Mouse (Mus musculus): Measurements from ENCODE around the gene Etfdh. TPM values are rescaled to one million over a fixed set of nuclear protein-coding genes. Genes with fewer than 3 reads are reported as not detected.

Etfdh gene
- polyA plus RNA-seq, 1 experiment from 2014 or later, result 56.7 TPM

- Histone ChIP-seq H3K9me3 (no peaks in the 10 kb centered on the region), H3K27ac (no peak overlapping the region), H3K36me3 (peaks cover 15% of the 10 kb centered on the region), H3K9ac (peak overlapping the region; percentile 60; the same call in 1 of the 2 replicates), H3K27me3 (no peaks in the 10 kb centered on the region), H3K4me1 (no peaks in the 10 kb centered on the region), H3K4me3 (peak overlapping the region; percentile 73), H3K4me2 (replicated peaks) (peak overlapping the region; percentile 87)
- WGBS, result 36% methylated on average over 10 of the region's 10 CpGs
- no peak for ATAC-seq (ENCODE audit: insufficient number of reproducible peaks, insufficient read depth, low FRiP score, low TSS enrichment)
These were observed 1.7 kb downstream of the Etfdh start for GRCm38 (mm10) chr3:79627484-79628181.

DNA sequence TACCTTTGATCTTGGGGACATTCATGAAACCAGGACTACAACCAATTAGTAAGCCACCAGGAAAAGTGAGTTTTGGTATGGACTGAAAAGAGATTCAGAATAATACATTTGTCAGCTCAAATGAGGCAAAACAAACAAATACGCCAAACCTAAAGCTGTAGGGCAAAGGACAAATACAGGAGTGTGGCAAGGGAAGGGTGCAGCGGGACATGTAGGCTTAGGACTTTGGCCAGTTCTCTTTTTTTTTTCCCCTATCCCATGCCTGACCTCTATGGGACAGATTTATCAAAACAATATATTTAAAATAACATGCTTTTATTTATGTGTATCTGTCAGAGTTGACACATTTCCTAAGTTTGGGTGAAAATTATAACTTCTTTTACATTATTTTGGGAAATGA lies 19.4 kb downstream of the Etfdh start:
- Histone ChIP-seq H3K4me3 (no peak overlapping the region), H3K36me3 (peaks cover 41% of the 10 kb centered on the region), H3K4me2 (replicated peaks) (no peak overlapping the region), H3K27ac (no peak overlapping the region), H3K9me3 (0 out of 2 replicates have a peak, but pooled peaks cover 5% of the 10 kb centered on the region), H3K27me3 (no peaks in the 10 kb centered on the region), H3K4me1 (no peaks in the 10 kb centered on the region), H3K9ac (no peak overlapping the region)
- 92% methylated on average over 2 of the region's 2 CpGs for WGBS
- ATAC-seq (ENCODE audit: insufficient number of reproducible peaks, insufficient read depth, low FRiP score, low TSS enrichment), result no peak

GRCm38 (mm10) chr3:79595468-79595867 lies 33.8 kb downstream of the Etfdh start:
- ATAC-seq (ENCODE audit: insufficient number of reproducible peaks, insufficient read depth, low FRiP score, low TSS enrichment), result no peak
- Histone ChIP-seq H3K27me3 (no peaks in the 10 kb centered on the region), H3K9me3 (no peaks in the 10 kb centered on the region), H3K4me1 (peaks cover 8% of the 10 kb centered on the region), H3K4me3 (no peak overlapping the region), H3K4me2 (replicated peaks) (no peak overlapping the region), H3K9ac (no peak overlapping the region), H3K27ac (no peak overlapping the region), H3K36me3 (peaks cover 52% of the 10 kb centered on the region)
- WGBS, result 94% methylated on average over 7 of the region's 7 CpGs

DNA sequence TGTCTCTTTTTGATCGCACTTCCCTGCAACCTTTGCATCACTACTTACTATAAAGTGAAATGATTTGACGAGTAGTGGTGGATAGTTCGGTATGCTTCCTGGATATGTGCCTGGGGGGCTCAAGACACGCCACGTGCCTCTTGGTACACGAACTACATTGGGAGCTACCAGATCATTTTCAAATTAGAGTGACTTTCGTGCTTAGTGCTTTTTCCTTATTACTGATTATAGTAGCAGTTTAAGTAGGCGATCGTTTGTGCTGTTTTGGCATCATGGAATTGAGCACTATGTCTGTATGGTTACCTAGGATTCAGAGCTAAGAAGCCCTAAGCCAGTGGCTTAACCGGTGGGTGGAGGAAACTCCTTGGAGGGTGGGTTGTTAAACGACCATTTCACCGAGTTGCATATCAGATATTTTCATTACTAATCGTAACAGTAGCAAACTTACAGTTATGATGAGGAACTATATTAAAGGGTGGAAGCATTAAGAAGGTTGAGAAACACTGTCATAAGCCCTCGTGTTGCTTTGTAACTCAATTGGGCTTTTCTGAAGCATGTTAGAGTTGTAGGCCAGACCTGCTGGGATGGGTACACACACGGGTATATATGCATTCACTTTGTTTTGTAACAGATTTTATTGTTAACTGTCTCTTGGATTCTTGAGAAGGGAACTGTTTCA lies 37.4 kb downstream of the Etfdh start:
- peak overlapping the region; percentile 94 for H3K9ac ChIP-seq
- WGBS, result 7% methylated on average over 15 of the region's 15 CpGs
- H3K36me3 ChIP-seq, result peaks cover 24% of the 10 kb centered on the region
- H3K4me3 ChIP-seq, result peak overlapping the region; percentile 85
- H3K4me1 ChIP-seq, result peaks cover 8% of the 10 kb centered on the region
- H3K27me3 ChIP-seq, result no peaks in the 10 kb centered on the region
- ATAC-seq (ENCODE audit: insufficient number of reproducible peaks, insufficient read depth, low FRiP score, low TSS enrichment), result no peak
- H3K27ac ChIP-seq, result peak overlapping the region; percentile 87; the same call in 1 of the 2 replicates
- peak overlapping the region; percentile 68 for H3K4me2 ChIP-seq (replicated peaks)
- no peaks in the 10 kb centered on the region for H3K9me3 ChIP-seq

DNA sequence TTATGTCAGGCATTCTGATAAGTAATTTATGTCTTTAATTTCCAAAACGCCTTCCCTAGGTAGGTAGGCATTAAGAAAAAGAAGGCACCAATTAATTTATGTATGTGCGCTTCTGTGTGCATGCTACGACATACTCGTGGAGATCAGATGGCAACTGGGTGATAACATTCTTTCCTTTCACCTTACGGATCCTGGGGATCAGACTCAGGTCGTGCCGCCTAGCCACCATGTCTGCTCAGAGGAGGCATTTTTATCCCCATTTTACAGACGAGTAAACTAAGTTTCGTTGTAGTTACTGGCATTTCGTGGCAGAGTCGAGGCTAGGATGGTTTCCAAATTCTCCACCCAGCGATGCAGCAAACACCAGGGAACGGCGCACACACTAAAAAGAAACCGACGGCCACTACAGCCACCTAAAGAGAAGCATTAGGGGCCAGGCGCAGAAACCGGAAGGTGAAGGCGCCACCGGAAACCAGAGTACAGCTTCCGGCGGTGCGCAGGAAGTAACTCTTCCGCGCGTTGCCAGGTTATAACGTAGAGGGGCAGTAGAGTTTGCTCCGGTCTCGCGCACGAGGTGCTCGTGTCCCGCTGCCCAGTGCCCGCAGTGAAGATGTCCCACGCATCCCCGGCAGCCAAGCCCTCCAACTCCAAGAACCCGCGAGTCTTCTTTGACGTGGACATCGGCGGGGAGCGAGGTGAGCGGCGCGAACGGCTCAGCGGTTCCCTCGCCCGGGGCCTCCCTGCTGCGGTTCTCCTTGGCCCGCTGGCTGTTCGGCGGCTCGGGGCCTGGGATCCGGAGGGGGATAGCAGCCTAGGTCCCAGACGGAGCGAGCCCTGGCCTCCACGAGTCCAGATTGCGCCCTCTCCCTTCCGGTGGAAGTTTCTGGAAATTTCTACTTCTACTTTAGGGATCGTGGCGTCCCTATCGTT lies 38.2 kb downstream of the Etfdh start, which contains the start of gene Ppid:
TSS of gene Ppid (plus strand) at position 480 of the 930 bp plus-strand sequence.
- Histone ChIP-seq H3K36me3 (peaks cover 18% of the 10 kb centered on the region), H3K27ac (peak within 1 kb of the TSS; percentile 87), H3K4me3 (peak within 1 kb of the TSS; percentile 85), H3K9me3 (no peaks in the 10 kb centered on the region), H3K4me2 (replicated peaks) (peak within 1 kb of the TSS; percentile 68), H3K27me3 (no peaks in the 10 kb centered on the region), H3K4me1 (peaks cover 8% of the 10 kb centered on the region), H3K9ac (peak within 1 kb of the TSS; percentile 94)
- WGBS, result 2% methylated on average over 63 of the region's 63 CpGs
- peak; percentile 82 for ATAC-seq (ENCODE audit: insufficient number of reproducible peaks, insufficient read depth, low FRiP score, low TSS enrichment)

GRCm38 (mm10) chr3:79589671-79590070 lies 39.6 kb downstream of the Etfdh start:
- Histone ChIP-seq H3K4me1 (peaks cover 8% of the 10 kb centered on the region), H3K27ac (no peak overlapping the region), H3K4me2 (replicated peaks) (no peak overlapping the region), H3K9me3 (no peaks in the 10 kb centered on the region), H3K36me3 (peaks cover 8% of the 10 kb centered on the region; the same call in 1 of the 2 replicates), H3K9ac (no peak overlapping the region), H3K27me3 (no peaks in the 10 kb centered on the region), H3K4me3 (no peak overlapping the region)
- 75% methylated on average over 2 of the region's 2 CpGs for WGBS
- ATAC-seq (ENCODE audit: insufficient number of reproducible peaks, insufficient read depth, low FRiP score, low TSS enrichment), result no peak

DNA sequence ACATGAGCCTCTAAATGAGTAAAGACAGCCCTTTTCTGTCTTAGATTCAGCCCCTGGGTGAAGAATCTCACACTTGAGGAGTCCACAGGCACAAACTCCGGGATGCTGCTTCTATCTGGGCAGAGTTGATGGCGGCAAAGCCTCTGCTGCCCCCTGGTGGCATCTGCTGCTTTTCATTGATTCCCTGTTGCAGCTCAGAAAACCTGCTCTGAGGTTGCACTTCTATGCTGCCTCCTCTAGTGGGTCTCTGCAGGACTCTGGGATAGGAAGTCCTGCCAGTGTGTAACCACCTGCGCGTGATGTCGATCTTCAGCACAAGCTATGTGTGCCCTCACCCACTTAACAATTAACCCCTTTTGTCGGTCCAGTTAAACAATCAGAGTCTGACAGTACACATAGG lies 42.5 kb downstream of the Etfdh start:
- H3K4me2 ChIP-seq (replicated peaks), result no peak overlapping the region
- no peaks in the 10 kb centered on the region for H3K9me3 ChIP-seq
- H3K27ac ChIP-seq, result no peak overlapping the region
- H3K27me3 ChIP-seq, result no peaks in the 10 kb centered on the region
- no peak overlapping the region for H3K4me3 ChIP-seq
- 4% methylated on average over 6 of the region's 6 CpGs for WGBS
- peaks cover 3% of the 10 kb centered on the region; the same call in 1 of the 2 replicates for H3K4me1 ChIP-seq
- ATAC-seq (ENCODE audit: insufficient number of reproducible peaks, insufficient read depth, low FRiP score, low TSS enrichment), result peak; percentile 50; the same call in 1 of the 2 replicates
- no peaks in the 10 kb centered on the region for H3K36me3 ChIP-seq
- no peak overlapping the region for H3K9ac ChIP-seq

DNA sequence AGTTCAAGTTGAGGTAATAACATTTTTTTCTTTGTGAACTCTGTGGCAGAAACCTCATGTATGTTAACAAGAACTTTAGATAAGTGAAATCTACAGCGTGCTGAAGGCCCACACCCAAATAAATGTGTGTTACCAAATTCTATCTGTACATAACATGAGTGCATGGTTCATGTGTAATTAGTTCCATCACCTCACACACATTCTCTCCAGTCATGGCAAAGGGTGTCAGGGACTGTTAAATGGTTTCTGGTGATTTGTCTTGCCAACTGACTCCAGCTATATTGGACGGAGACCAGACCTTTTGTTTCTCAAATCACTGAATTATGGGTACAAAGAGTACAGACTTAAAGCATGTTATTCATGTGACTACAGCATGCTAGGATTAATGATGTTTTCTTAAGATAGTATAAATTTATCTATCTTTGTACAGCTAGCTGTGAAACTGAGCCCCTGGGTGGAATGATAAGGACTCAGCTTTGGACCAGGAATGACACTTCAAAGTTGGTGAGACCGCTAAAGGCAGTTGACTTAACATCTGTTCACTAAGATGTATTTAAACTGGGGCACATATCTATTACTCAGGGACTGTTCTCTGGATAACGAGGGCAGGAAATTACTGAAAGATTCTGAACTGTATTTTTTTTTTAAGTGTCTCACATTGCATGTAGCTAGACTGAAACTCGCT lies 49.3 kb downstream of the Etfdh start:
- no peak overlapping the region for H3K27ac ChIP-seq
- no peak overlapping the region for H3K4me2 ChIP-seq (replicated peaks)
- H3K4me1 ChIP-seq, result peaks cover 13% of the 10 kb centered on the region
- no peaks in the 10 kb centered on the region for H3K9me3 ChIP-seq
- H3K27me3 ChIP-seq, result no peaks in the 10 kb centered on the region
- no peak overlapping the region for H3K9ac ChIP-seq
- H3K4me3 ChIP-seq, result no peak overlapping the region
- no peak for ATAC-seq (ENCODE audit: insufficient number of reproducible peaks, insufficient read depth, low FRiP score, low TSS enrichment)
- WGBS, result 75% methylated on average over 5 of the region's 5 CpGs
- H3K36me3 ChIP-seq, result no peaks in the 10 kb centered on the region

- H3K27ac ChIP-seq, result no peak overlapping the region
- no peaks in the 10 kb centered on the region for H3K27me3 ChIP-seq
- H3K4me2 ChIP-seq (replicated peaks), result no peak overlapping the region
- peaks cover 13% of the 10 kb centered on the region for H3K4me1 ChIP-seq
- H3K9me3 ChIP-seq, result no peaks in the 10 kb centered on the region
- ATAC-seq (ENCODE audit: insufficient number of reproducible peaks, insufficient read depth, low FRiP score, low TSS enrichment), result no peak
- no peak overlapping the region for H3K4me3 ChIP-seq
- no peak overlapping the region for H3K9ac ChIP-seq
- H3K36me3 ChIP-seq, result no peaks in the 10 kb centered on the region
- WGBS, result 66% methylated on average over 6 of the region's 6 CpGs
These were observed 51.1 kb downstream of the Etfdh start for GRCm38 (mm10) chr3:79578164-79578563.

- peaks cover 13% of the 10 kb centered on the region for H3K4me1 ChIP-seq
- H3K27me3 ChIP-seq, result no peaks in the 10 kb centered on the region
- H3K36me3 ChIP-seq, result no peaks in the 10 kb centered on the region
- H3K9me3 ChIP-seq, result no peaks in the 10 kb centered on the region
- no peak overlapping the region for H3K9ac ChIP-seq
- H3K4me3 ChIP-seq, result no peak overlapping the region
- 88% methylated on average over 6 of the region's 6 CpGs for WGBS
- no peak overlapping the region for H3K27ac ChIP-seq
- ATAC-seq (ENCODE audit: insufficient number of reproducible peaks, insufficient read depth, low FRiP score, low TSS enrichment), result no peak
- no peak overlapping the region for H3K4me2 ChIP-seq (replicated peaks)
These were observed 51.7 kb downstream of the Etfdh start for GRCm38 (mm10) chr3:79577606-79578005.

- Histone ChIP-seq H3K4me3 (no peak overlapping the region), H3K4me2 (replicated peaks) (no peak overlapping the region), H3K9ac (no peak overlapping the region), H3K27ac (no peak overlapping the region), H3K9me3 (no peaks in the 10 kb centered on the region), H3K27me3 (no peaks in the 10 kb centered on the region), H3K4me1 (peaks cover 13% of the 10 kb centered on the region), H3K36me3 (no peaks in the 10 kb centered on the region)
- WGBS, result 30% methylated on average over 5 of the region's 5 CpGs
- no peak for ATAC-seq (ENCODE audit: insufficient number of reproducible peaks, insufficient read depth, low FRiP score, low TSS enrichment)
These were observed 52.4 kb downstream of the Etfdh start for GRCm38 (mm10) chr3:79576865-79577264.

Measured in embryonic facial prominence, embryonic 12.5 days (tissue).